Mouse (Mus musculus): ENCODE data around the gene Dock11.

The Dock11 gene

DNA sequence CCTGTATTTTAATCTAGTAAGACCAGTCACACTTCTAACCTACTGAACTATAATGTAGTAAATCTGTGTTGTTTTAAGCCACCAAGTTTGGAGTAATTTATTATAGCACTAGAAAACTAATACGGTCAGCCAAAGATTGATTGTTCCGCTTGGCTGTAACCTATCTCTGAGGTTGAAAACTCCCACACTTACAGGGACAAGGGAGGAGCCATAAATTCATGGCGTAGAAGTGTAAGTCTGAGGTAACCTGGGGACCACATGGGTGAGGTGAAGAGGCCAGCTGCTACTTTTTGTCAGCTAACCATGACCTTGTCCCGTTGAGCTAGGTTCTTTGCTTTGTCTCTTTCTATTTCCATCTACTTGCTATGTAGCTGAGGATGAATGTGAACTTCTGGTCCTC lies 61.5 kb downstream of the Dock11 start:
- no peak for DNase-seq (ENCODE audit: low read depth, low spot score)

GRCm38 (mm10) chrX:35951945-35952344 lies 63.3 kb downstream of the Dock11 start:
- no peak for DNase-seq (ENCODE audit: low read depth, low spot score)

GRCm38 (mm10) chrX:35952521-35953095 lies 64.0 kb downstream of the Dock11 start:
- no peak for DNase-seq (ENCODE audit: low read depth, low spot score)

- DNase-seq (ENCODE audit: low read depth, low spot score) = no peak
Observed at GRCm38 (mm10) chrX:35956236-35956635, 67.6 kb downstream of the Dock11 start.

- DNase-seq (ENCODE audit: low read depth, low spot score) = no peak
Observed at GRCm38 (mm10) chrX:35963087-35963486, 74.5 kb downstream of the Dock11 start.

GRCm38 (mm10) chrX:35969276-35969675 lies 80.6 kb downstream of the Dock11 start:
- no peak for DNase-seq (ENCODE audit: low read depth, low spot score)

GRCm38 (mm10) chrX:35976657-35977056 lies 88.0 kb downstream of the Dock11 start:
- DNase-seq (ENCODE audit: low read depth, low spot score) = no peak

GRCm38 (mm10) chrX:35987981-35988380 lies 99.3 kb downstream of the Dock11 start:
- no peak for DNase-seq (ENCODE audit: low read depth, low spot score)

- no peak for DNase-seq (ENCODE audit: low read depth, low spot score)
Observed at GRCm38 (mm10) chrX:35990508-35991095, 102.0 kb downstream of the Dock11 start.

DNA sequence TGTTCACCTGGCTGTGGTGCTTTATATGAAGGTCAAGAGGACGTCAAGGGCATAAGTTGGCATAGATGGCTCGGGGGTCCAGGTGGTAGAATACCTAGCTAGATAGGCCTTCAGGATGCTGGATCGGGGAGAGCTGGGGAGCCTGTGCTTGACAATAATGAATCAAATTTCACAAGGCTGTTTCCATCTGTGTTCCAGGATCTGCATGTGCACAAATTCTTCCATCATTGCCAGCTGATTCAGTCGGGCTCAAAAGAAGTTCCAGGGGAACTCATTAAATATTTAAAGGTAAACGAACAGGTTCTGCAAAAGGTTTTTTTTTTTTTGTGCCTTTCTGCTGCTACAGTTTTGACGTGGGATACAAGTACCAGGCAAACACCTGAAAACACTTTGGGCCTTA lies 105.6 kb downstream of the Dock11 start:
- no peak for DNase-seq (ENCODE audit: low read depth, low spot score)

DNA sequence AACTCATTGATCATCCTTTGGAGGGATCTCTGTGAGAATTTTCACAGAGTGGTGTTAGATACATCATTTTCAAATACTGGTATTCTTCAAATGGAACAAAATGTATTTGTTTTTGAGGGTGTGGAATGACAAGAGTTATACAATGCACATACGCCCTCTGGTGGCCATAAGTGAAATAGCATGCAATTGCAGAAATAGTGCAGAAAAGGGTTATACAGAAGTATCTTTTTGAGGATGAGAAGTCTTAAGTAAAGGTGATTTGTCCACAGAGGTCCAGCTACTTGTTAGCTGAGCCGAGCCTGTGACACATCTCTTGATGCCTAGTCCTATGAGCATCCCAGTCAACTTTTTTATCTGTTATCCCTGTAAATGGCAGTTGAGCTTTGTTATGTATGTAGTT lies 108.4 kb downstream of the Dock11 start:
- peak; percentile 18 for DNase-seq (ENCODE audit: low read depth, low spot score)

GRCm38 (mm10) chrX:35997793-35998419 lies 109.3 kb downstream of the Dock11 start:
- no peak for DNase-seq (ENCODE audit: low read depth, low spot score)

DNA sequence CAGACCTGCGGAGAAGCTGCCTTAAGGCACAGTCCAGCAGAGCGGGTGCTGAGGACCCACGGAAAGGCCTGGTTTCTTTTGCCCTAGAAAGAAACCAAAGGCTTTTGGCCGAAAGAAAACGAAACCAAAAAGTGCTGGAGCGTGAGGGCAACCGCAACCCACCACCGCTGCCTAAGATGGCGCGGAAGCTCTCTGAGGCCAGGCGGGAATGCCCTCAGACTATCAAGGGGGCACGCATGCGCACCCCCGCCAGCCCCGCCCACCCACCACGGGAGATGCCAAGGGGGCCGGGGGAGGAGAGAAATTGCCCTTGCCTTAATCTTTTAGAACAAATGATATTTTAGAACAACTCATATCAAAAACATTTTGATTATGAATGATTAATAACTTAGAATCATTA lies 137.0 kb downstream of the Dock11 start:
- no peak for DNase-seq (ENCODE audit: low read depth, low spot score)

GRCm38 (mm10) chrX:36031113-36031512 lies 142.5 kb downstream of the Dock11 start:
- no peak for DNase-seq (ENCODE audit: low read depth, low spot score)

DNA sequence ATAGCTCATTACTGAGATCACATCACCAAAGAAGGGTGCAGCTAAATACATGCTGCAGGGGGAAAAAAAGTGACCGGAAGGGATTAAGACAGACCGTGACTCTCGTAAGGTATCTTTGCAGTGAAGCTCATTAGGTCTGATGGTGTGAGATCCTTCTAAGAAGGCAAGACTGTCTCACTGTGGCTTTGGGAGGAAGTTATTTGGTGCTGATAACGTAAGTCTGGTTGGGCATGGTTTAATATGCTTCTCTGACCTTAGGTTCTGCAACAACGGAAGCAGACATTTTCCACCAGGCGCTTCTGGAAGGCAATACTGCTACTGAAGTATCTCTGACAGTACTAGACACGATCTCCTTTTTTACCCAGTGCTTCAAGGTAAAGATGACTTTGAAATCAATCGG lies 145.4 kb downstream of the Dock11 start:
- DNase-seq (ENCODE audit: low read depth, low spot score) = no peak

- no peak for DNase-seq (ENCODE audit: low read depth, low spot score)
Observed at GRCm38 (mm10) chrX:36045731-36046130, 157.1 kb downstream of the Dock11 start.

DNA sequence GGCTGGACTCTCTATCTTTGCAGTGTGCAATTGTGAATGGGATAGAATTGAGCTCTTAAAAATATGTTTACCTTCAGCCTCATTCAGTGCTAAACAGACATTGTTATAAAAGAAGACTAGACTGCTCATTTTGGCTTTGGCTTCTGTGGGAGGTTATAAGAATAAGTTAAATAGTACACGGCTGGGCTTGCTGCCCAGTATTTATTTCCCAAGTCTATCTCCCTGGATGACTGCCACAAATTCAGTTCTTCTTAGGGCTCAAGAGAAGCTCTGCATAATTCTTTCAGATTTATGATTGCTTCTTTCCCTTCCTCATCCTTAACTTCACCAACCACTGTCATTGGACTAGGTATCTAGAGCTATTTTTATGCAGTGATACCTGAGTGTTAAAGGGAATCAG lies 158.8 kb downstream of the Dock11 start:
- no peak for DNase-seq (ENCODE audit: low read depth, low spot score)

DNA sequence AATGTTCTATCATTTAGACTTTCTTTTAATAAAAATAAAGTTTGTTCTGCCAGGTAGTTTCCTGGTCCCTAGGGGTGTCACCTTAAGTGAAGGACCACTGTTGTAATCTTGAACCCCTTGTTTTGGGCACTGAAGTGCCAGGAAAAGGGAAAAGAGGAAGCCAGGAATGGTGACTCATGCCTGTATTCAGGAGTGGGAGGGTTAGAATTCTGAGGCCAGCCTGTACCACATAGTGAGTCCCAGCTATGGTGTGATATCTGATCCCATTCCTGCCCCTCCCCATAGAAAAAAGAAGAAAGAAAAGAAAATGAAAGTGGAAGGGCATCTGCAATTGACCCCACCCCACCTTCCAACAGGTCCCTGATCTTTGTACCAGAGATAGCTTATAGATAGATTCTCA lies 161.7 kb downstream of the Dock11 start:
- no peak for DNase-seq (ENCODE audit: low read depth, low spot score)

DNA sequence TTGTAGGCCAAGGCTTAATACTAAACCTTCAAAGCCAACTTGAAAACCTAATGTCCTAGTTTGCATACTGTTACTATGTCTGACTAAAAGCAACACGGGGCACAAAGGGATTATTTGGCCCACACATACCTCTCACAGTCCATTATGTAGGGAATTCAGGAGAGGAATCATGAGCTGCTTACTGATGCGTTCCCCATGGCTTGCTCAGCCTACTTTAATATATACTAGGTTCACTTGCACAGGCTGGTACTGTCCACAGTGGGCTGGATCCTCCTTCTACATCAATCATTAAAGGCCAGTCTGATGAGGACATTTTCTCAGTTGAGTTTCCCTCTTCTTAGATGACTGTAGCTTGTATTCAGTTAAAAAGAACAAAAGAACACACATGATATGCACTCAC lies 185.4 kb downstream of the Dock11 start:
- no peak for DNase-seq (ENCODE audit: low read depth, low spot score)

DNA sequence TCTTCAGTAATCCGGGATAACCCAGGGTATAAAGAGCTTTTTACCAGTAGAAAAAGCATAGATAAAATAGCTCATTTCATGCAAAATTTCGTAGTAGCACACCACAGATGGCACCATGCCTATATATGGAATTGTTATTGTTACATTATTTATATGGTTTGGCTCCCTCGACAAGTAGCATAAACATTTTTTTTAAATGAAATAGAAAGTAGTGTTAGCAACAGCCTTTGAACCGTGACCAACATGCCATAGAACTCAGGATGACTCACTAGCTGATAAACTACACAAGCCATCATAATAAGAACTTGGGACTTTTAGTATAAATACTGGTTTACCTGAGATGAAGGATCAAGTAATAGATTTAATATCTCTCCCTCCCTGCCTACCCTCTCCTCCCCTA lies 188.5 kb downstream of the Dock11 start:
- DNase-seq (ENCODE audit: low read depth, low spot score) = no peak

GRCm38 (mm10) chrX:36082917-36083316 lies 194.3 kb downstream of the Dock11 start:
- DNase-seq (ENCODE audit: low read depth, low spot score) = no peak

- no peak for DNase-seq (ENCODE audit: low read depth, low spot score)
Observed at GRCm38 (mm10) chrX:36088464-36089256, 200.0 kb downstream of the Dock11 start.

DNA sequence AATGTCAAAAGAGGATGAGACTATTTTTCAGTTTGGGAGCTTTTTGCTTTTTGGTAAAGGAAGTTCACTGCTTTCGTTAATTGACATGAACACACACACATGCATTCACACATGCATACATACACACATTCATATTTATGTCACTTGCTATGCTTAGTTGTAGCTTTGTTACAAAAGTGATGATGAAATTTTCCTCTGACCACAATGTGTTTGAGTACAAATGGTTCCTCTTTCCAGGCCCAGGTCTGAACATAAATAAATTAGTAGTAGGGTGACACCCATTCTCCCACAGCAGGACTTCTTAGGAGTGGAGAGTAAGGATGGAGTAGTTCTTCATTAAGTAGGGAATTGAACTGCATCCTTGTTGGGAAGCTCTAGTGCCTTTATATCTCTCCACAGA lies 212.3 kb downstream of the Dock11 start:
- DNase-seq (ENCODE audit: low read depth, low spot score) = no peak

Data from forelimb bud, embryonic 11.5 days (tissue).